Mouse (Mus musculus) lung, adult 18-20 months (tissue): Measurements from ENCODE around the gene Selp.

Experiments
- DNase-seq, 2 experiments: peaks; one replicate each; pipeline ENCODE4 v3.0.0; 2022; ENCODE audit warnings: mixed read lengths in 2 of 2

Selp gene

GRCm38 (mm10) chr1:164114947-164115493, at the start of gene Selp:
Selp (plus strand) TSS chr1:164115264.
- no peak for DNase-seq

GRCm38 (mm10) chr1:164069261-164069660, 45.8 kb upstream of the Selp start:
- no peak for DNase-seq

- DNase-seq, result no peak
These were observed 44.6 kb upstream of the Selp start for GRCm38 (mm10) chr1:164070461-164070860.

- DNase-seq, result no peak
These were observed 44.0 kb upstream of the Selp start for GRCm38 (mm10) chr1:164071111-164071510.

- no peak for DNase-seq
These were observed 43.1 kb upstream of the Selp start for GRCm38 (mm10) chr1:164072001-164072400.

- no peak for DNase-seq
These were observed 42.0 kb upstream of the Selp start for GRCm38 (mm10) chr1:164073091-164073490.

- no peak for DNase-seq
These were observed 41.3 kb upstream of the Selp start for GRCm38 (mm10) chr1:164073803-164074202.

GRCm38 (mm10) chr1:164074606-164075140, 40.4 kb upstream of the Selp start:
- no peak for DNase-seq

GRCm38 (mm10) chr1:164075416-164075815, 39.6 kb upstream of the Selp start:
- DNase-seq, result no peak

- no peak for DNase-seq
These were observed 38.6 kb upstream of the Selp start for GRCm38 (mm10) chr1:164076441-164076840.

GRCm38 (mm10) chr1:164077031-164077430, 38.0 kb upstream of the Selp start:
- no peak for DNase-seq

GRCm38 (mm10) chr1:164078323-164078741, 36.7 kb upstream of the Selp start:
- no peak for DNase-seq

- no peak for DNase-seq
These were observed 36.0 kb upstream of the Selp start for GRCm38 (mm10) chr1:164079091-164079490.

GRCm38 (mm10) chr1:164083046-164083445, 32.0 kb upstream of the Selp start:
- DNase-seq, result no peak

GRCm38 (mm10) chr1:164086797-164087196, 28.3 kb upstream of the Selp start:
- no peak for DNase-seq

- no peak for DNase-seq
These were observed 27.2 kb upstream of the Selp start for GRCm38 (mm10) chr1:164087872-164088271.

GRCm38 (mm10) chr1:164096780-164097179, 18.3 kb upstream of the Selp start:
- no peak for DNase-seq

GRCm38 (mm10) chr1:164097911-164098310, 17.2 kb upstream of the Selp start:
- DNase-seq, result no peak

- DNase-seq, result no peak
These were observed 16.7 kb upstream of the Selp start for GRCm38 (mm10) chr1:164098372-164098771.

- DNase-seq, result no peak
These were observed 5.3 kb upstream of the Selp start for GRCm38 (mm10) chr1:164109763-164110162.

- DNase-seq, result no peak
These were observed 4.3 kb upstream of the Selp start for GRCm38 (mm10) chr1:164110591-164111329.

GRCm38 (mm10) chr1:164114280-164114679, 784 bp upstream of the Selp start:
- DNase-seq, result no peak

GRCm38 (mm10) chr1:164115647-164116046, 583 bp downstream of the Selp start:
- DNase-seq, result no peak

- no peak for DNase-seq
These were observed 2.8 kb downstream of the Selp start for GRCm38 (mm10) chr1:164117869-164118268.
